8 mouse cellular contexts compared by ENCODE assay signal in genomic region chr11:77762783-77763672, GRCm38 (mm10). TPM values are rescaled to one million over a fixed set of nuclear protein-coding genes. Genes with fewer than 3 reads are reported as not detected.
DNase-seq lines count a peak whose midpoint lies in the region; ATAC-seq and TF ChIP-seq lines count a peak whose summit lies in the region.

Gene Myo18a (plus strand): TSS chr11:77763246.

- peaks cover 15% of the 10 kb centered on the region for H3K27me3 ChIP-seq in hindbrain, embryonic 10.5 days (ENCODE audit: insufficient read depth, poor library complexity, severe bottlenecking)
- no peaks in the 10 kb centered on the region for H3K27me3 ChIP-seq in lung, postnatal 0 days (replicated peaks; ENCODE audit: insufficient read depth, low read length)
- H3K27me3 ChIP-seq in thymus, adult 2 months (ENCODE audit: control insufficient read depth, insufficient read depth, low read length) = no peaks in the 10 kb centered on the region

- H3K4me2 ChIP-seq in lung, postnatal 0 days (replicated peaks; ENCODE audit: low read depth, low read length) = peak within 1 kb of the TSS; percentile 96

- TF ChIP-seq CTCF in lung, postnatal 0 days (IDR thresholded peaks at IDR 0.05) = peak; percentile 76
- peak; percentile 96 for TF ChIP-seq CTCF in thymus, adult 2 months (IDR thresholded peaks at IDR 0.05; ENCODE audit: borderline replicate concordance, control insufficient read depth, extremely low read depth, insufficient read depth, low read length, poor library complexity)

- TF ChIP-seq POLR2A in thymus, adult 2 months (IDR thresholded peaks at IDR 0.05; ENCODE audit: control insufficient read depth, extremely low read depth, insufficient read depth, low read length, poor library complexity) = 0 out of 2 replicates have a peak, but pooled peaks have one; percentile 25

- DNase-seq in MN1 (ENCODE audit: low spot score) = peak; percentile 92
- peak; percentile 96 to 98 for DNase-seq in cerebellum, postnatal 10 days
- DNase-seq in frontal cortex, postnatal 10 days (ENCODE audit: low spot score in 2 of 2) = peak; percentile 48 to 81
- DNase-seq in hindbrain, embryonic 10.5 days (ENCODE audit: low spot score) = peak; percentile 88
- DNase-seq in layer of hippocampus, postnatal 10 days (ENCODE audit: low spot score in 2 of 2) = peak; percentile 84 to 90
- peak; percentile 87 for DNase-seq in lung, postnatal 0 days (ENCODE audit: low spot score)
- peak; percentile 63 for DNase-seq in ovary, adult 18-20 months (ENCODE audit: low spot score)
- DNase-seq in thymus, adult 2 months = peak; percentile 82

- H3K27ac ChIP-seq in hindbrain, embryonic 10.5 days = peak within 1 kb of the TSS; percentile 99
- peak within 1 kb of the TSS; percentile 89 for H3K27ac ChIP-seq in lung, postnatal 0 days (ENCODE audit: low read length)
- H3K27ac ChIP-seq in thymus, adult 2 months (ENCODE audit: control insufficient read depth, insufficient read depth, low read length) = no peak within 1 kb of the TSS

- 2% methylated on average over 78 of the region's 79 CpGs for WGBS in hindbrain, embryonic 10.5 days
- WGBS in lung, postnatal 0 days = 3% methylated on average over 65 of the region's 79 CpGs
- 5% methylated on average over 77 of the region's 79 CpGs for WGBS in thymus, adult 2 months

- peak within 1 kb of the TSS; percentile 98 for H3K4me3 ChIP-seq in hindbrain, embryonic 10.5 days
- peak within 1 kb of the TSS; percentile 88 for H3K4me3 ChIP-seq in lung, postnatal 0 days (ENCODE audit: low read depth, low read length)
- H3K4me3 ChIP-seq in thymus, adult 2 months (ENCODE audit: control insufficient read depth, insufficient read depth, low read length) = peak within 1 kb of the TSS; percentile 85

- peak; percentile 77 for ATAC-seq in lung, postnatal 0 days

- H3K36me3 ChIP-seq in hindbrain, embryonic 10.5 days = no peaks in the 10 kb centered on the region
- H3K36me3 ChIP-seq in lung, postnatal 0 days (ENCODE audit: insufficient read depth, low read length) = no peaks in the 10 kb centered on the region
- no peaks in the 10 kb centered on the region for H3K36me3 ChIP-seq in thymus, adult 2 months (ENCODE audit: control insufficient read depth, insufficient read depth, low read length)

- H3K9me3 ChIP-seq in hindbrain, embryonic 10.5 days = no peaks in the 10 kb centered on the region
- no peaks in the 10 kb centered on the region for H3K9me3 ChIP-seq in lung, postnatal 0 days (ENCODE audit: low read length)

- H3K9ac ChIP-seq in lung, postnatal 0 days (replicated peaks; ENCODE audit: low read depth) = peak within 1 kb of the TSS; percentile 62

- peaks cover 55% of the 10 kb centered on the region for H3K4me1 ChIP-seq in hindbrain, embryonic 10.5 days (replicated peaks)
- peaks cover 25% of the 10 kb centered on the region for H3K4me1 ChIP-seq in lung, postnatal 0 days (ENCODE audit: insufficient read depth, low read depth, low read length)
- H3K4me1 ChIP-seq in thymus, adult 2 months (replicated peaks; ENCODE audit: control insufficient read depth, insufficient read depth, low read length) = peaks cover 33% of the 10 kb centered on the region

- TF ChIP-seq EP300 in lung, postnatal 0 days (IDR thresholded peaks at IDR 0.05) = no peak

RNA-seq across cellular contexts. Expression of gene Myo18a, which starts in this region (rescaled TPM):
- 29.7 and 32.9 TPM in 2 replicates for polyA plus RNA-seq in hindbrain, embryonic 10.5 days (2016; fragmentation: Nextera tagmentation; extraction: Ambion mirVana)
- 100 to 1,000 TPM; 150 to 167 TPM for total RNA-seq in layer of hippocampus, postnatal 10 days (2021)
- 21.6 and 33.3 TPM in 2 replicates for polyA plus RNA-seq in lung, postnatal 0 days (2015; fragmentation: Nextera tagmentation; extraction: Ambion mirVana)
- polyA plus RNA-seq in thymus, adult 2 months (2012; rRNA removed) = 105 and 122 TPM in 2 replicates
